Mouse (Mus musculus): ENCODE data around the gene Eif2ak1.

GRCm38 (mm10) chr5:143811653-143812052 lies 5.9 kb upstream of the Eif2ak1 start:
- no peak for TF ChIP-seq MAFK (IDR thresholded peaks at IDR 0.05; ENCODE audit: insufficient read depth, low read depth, low read length)
- TF ChIP-seq HCFC1 (IDR thresholded peaks at IDR 0.05; ENCODE audit: borderline replicate concordance, insufficient read depth, low read length): no peak
- no peak for TF ChIP-seq ZC3H11A (IDR thresholded peaks at IDR 0.05; ENCODE audit: borderline replicate concordance, low read depth, low read length)
